Mouse (Mus musculus): Measurements from ENCODE around the gene Gm9936. TPM values are rescaled to one million over a fixed set of nuclear protein-coding genes. Genes with fewer than 3 reads are reported as not detected.

The Gm9936 gene
- total RNA-seq, 1 experiment, result not detected

DNA sequence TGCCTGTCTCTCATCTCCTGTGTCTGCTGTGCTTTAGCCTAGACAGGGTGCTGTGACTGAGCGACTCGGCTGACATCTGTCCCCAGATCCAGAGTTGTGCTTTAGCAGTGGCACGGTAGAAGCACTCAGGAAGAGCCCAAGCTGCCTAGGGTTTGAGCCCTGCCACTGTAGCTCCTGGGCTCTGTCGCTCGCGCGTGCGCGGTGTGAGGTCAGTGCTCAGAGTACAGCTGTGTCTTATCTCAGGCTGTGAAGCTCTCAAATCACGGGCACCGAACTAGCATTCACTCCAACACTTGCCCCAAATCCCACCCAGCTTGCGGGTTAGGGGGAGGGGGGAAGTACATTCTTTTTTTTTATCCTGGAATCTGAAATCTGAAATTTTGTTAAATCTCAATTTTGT, 21.6 kb downstream of the Gm9936 start:
- TF ChIP-seq HCFC1 (IDR thresholded peaks at IDR 0.05; ENCODE audit: borderline replicate concordance, insufficient read depth, low read length) (no peak), ZNF384 (IDR thresholded peaks at IDR 0.05; ENCODE audit: low read depth, low read length) (no peak), CHD2 (IDR thresholded peaks at IDR 0.05; ENCODE audit: low read depth, low read length) (no peak), MAFK (IDR thresholded peaks at IDR 0.05; ENCODE audit: insufficient read depth, low read depth, low read length) (no peak), ZC3H11A (IDR thresholded peaks at IDR 0.05; ENCODE audit: borderline replicate concordance, low read depth, low read length) (no peak)
- in situ Hi-C loops (cut with MboI; ENCODE audit: low sequenced_read_pairs in 2 of 2, unreplicated experiment in 2 of 2), result no loop called here
- H3K4me1 ChIP-seq (ENCODE audit: control insufficient read depth in 2 of 2, insufficient read depth in 2 of 2, low read length in 2 of 2, poor library complexity in 1 of 2), result no peaks in the 10 kb centered on the region; a peak in 1 of 4 replicates
- H3K9me3 ChIP-seq (ENCODE audit: control insufficient read depth, insufficient read depth, low read depth, low read length), result no peaks in the 10 kb centered on the region
- H3K4me3 ChIP-seq (ENCODE audit: insufficient read depth in 1 of 2, low read depth in 1 of 2, low read length in 2 of 2, poor library complexity in 1 of 2, severe bottlenecking in 1 of 2), result no peak overlapping the region
- H3K9ac ChIP-seq (ENCODE audit: insufficient read depth, low read depth, low read length, poor library complexity, severe bottlenecking), result no peak overlapping the region
- no peak overlapping the region for H3K27ac ChIP-seq (ENCODE audit: insufficient read depth, low read depth, low read length, poor library complexity, severe bottlenecking)
- no peaks in the 10 kb centered on the region for H3K36me3 ChIP-seq (ENCODE audit: control insufficient read depth, insufficient read depth, low read length, poor library complexity, severe bottlenecking)
- DNase-seq (ENCODE audit: low read depth, low spot score), result no peak

DNA sequence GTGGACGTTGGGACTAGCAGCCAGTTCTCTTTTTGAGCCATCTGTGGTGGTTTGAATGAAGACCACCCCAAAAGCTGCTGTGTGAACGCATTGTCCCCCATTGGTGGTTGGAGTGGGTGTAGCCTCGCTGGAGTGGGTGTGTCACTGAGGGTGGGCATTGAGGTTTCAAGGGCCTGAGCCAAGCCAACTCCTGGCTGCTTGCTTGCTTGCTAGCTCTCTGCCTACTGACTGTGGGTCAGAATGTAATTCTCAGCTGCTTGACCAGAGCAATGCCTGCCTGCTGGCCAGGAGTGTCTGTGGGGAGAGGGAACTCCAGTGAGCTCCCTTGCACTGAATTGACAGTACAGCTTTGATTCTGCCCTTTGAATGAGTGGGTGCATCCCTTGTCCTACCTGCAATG, 28.7 kb downstream of the Gm9936 start:
- H3K9me3 ChIP-seq (ENCODE audit: control insufficient read depth, insufficient read depth, low read depth, low read length), result no peaks in the 10 kb centered on the region
- in situ Hi-C loops (cut with MboI; ENCODE audit: low sequenced_read_pairs in 2 of 2, unreplicated experiment in 2 of 2), result no loop called here
- H3K4me1 ChIP-seq (ENCODE audit: control insufficient read depth in 2 of 2, insufficient read depth in 2 of 2, low read length in 2 of 2, poor library complexity in 1 of 2), result peaks cover 2 to 7% of the 10 kb centered on the region in 2 experiments; a peak in 2 of 4 replicates
- no peak for TF ChIP-seq ZNF384 (IDR thresholded peaks at IDR 0.05; ENCODE audit: low read depth, low read length)
- TF ChIP-seq HCFC1 (IDR thresholded peaks at IDR 0.05; ENCODE audit: borderline replicate concordance, insufficient read depth, low read length), result no peak
- TF ChIP-seq MAFK (IDR thresholded peaks at IDR 0.05; ENCODE audit: insufficient read depth, low read depth, low read length), result no peak
- no peak for TF ChIP-seq CHD2 (IDR thresholded peaks at IDR 0.05; ENCODE audit: low read depth, low read length)
- no peak overlapping the region for H3K4me3 ChIP-seq (ENCODE audit: insufficient read depth in 1 of 2, low read depth in 1 of 2, low read length in 2 of 2, poor library complexity in 1 of 2, severe bottlenecking in 1 of 2)
- no peak overlapping the region for H3K27ac ChIP-seq (ENCODE audit: insufficient read depth, low read depth, low read length, poor library complexity, severe bottlenecking)
- no peak for DNase-seq (ENCODE audit: low read depth, low spot score)
- H3K36me3 ChIP-seq (ENCODE audit: control insufficient read depth, insufficient read depth, low read length, poor library complexity, severe bottlenecking), result no peaks in the 10 kb centered on the region
- H3K9ac ChIP-seq (ENCODE audit: insufficient read depth, low read depth, low read length, poor library complexity, severe bottlenecking), result no peak overlapping the region

DNA sequence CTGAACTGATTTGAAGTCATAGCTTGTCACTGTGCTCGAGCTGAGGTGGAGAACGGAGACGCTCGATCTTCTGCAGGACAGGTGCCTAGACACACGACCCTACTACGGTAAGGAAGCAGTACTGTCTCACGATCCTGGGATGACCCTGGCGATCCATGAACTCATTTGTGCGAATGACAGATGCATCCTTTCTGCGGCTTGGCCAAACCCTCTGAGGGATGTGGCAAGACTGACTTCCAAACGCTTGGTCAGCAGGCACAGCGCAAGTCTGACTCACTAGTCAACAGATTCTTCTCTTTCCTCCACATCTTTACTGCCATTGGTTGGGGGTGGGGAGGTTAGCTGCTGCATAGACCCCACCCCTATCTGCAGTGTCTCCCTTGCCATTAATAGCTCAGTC, 31.1 kb downstream of the Gm9936 start:
- DNase-seq (ENCODE audit: low read depth, low spot score), result no peak
- in situ Hi-C loops (cut with MboI; ENCODE audit: low sequenced_read_pairs in 2 of 2, unreplicated experiment in 2 of 2), result no loop called here
- no peak for TF ChIP-seq HCFC1 (IDR thresholded peaks at IDR 0.05; ENCODE audit: borderline replicate concordance, insufficient read depth, low read length)
- no peak for TF ChIP-seq CHD2 (IDR thresholded peaks at IDR 0.05; ENCODE audit: low read depth, low read length)
- TF ChIP-seq MAFK (IDR thresholded peaks at IDR 0.05; ENCODE audit: insufficient read depth, low read depth, low read length), result no peak
- TF ChIP-seq ZNF384 (IDR thresholded peaks at IDR 0.05; ENCODE audit: low read depth, low read length), result no peak
- TF ChIP-seq ZC3H11A (IDR thresholded peaks at IDR 0.05; ENCODE audit: borderline replicate concordance, low read depth, low read length), result no peak
- no peaks in the 10 kb centered on the region for H3K36me3 ChIP-seq (ENCODE audit: control insufficient read depth, insufficient read depth, low read length, poor library complexity, severe bottlenecking)
- no peak overlapping the region for H3K27ac ChIP-seq (ENCODE audit: insufficient read depth, low read depth, low read length, poor library complexity, severe bottlenecking)
- H3K9ac ChIP-seq (ENCODE audit: insufficient read depth, low read depth, low read length, poor library complexity, severe bottlenecking), result no peak overlapping the region
- peaks cover 2 to 11% of the 10 kb centered on the region in 2 experiments; a peak in 2 of 4 replicates for H3K4me1 ChIP-seq (ENCODE audit: control insufficient read depth in 2 of 2, insufficient read depth in 2 of 2, low read length in 2 of 2, poor library complexity in 1 of 2)
- H3K4me3 ChIP-seq (ENCODE audit: insufficient read depth in 1 of 2, low read depth in 1 of 2, low read length in 2 of 2, poor library complexity in 1 of 2, severe bottlenecking in 1 of 2), result no peak overlapping the region
- H3K9me3 ChIP-seq (ENCODE audit: control insufficient read depth, insufficient read depth, low read depth, low read length), result no peaks in the 10 kb centered on the region

DNA sequence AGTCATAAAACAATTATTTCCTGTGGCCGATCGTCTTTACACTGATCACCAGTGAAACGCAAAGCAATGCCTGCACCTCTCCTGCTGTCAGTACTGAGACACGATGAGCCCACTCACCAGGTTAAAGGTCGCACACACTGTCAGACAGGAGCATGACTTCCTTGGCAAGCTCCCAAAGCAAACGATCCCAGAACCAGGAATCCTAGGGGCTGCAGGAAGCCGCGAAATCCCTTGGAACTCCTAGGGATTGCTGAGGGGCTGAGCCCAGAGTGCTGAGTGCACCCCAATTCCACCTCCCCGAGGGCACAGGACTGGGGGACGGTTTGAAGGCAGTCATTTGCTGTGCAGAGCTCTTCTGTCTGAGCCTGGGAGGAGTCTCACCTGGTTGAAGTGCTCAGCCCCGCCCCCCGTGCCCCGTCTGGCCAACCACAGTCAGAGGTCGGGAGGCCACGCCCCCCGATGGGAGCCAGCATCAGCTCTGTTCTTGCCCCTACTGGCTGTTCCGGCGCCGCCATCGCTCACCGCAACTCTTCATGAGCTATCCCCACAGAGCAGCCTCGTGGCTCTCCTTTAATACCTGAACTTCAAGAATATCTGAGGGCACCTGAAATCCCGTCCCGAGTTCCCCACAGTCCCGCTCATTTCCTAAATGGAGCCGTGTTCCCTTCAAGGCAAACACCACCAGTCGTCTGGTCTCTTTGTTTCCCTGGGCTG, 32.3 kb downstream of the Gm9936 start:
- H3K27ac ChIP-seq (ENCODE audit: insufficient read depth, low read depth, low read length, poor library complexity, severe bottlenecking), result peak overlapping the region; percentile 68; the same call in 1 of the 2 replicates
- peak overlapping the region; percentile 59 to 83 for H3K4me3 ChIP-seq (ENCODE audit: insufficient read depth in 1 of 2, low read depth in 1 of 2, low read length in 2 of 2, poor library complexity in 1 of 2, severe bottlenecking in 1 of 2)
- DNase-seq (ENCODE audit: low read depth, low spot score), result peak; percentile 96
- in situ Hi-C loops (cut with MboI; ENCODE audit: low sequenced_read_pairs in 2 of 2, unreplicated experiment in 2 of 2), result no loop called here
- H3K36me3 ChIP-seq (ENCODE audit: control insufficient read depth, insufficient read depth, low read length, poor library complexity, severe bottlenecking), result peaks cover under 1% of the 10 kb centered on the region
- H3K4me1 ChIP-seq (ENCODE audit: control insufficient read depth in 2 of 2, insufficient read depth in 2 of 2, low read length in 2 of 2, poor library complexity in 1 of 2), result peaks cover 2 to 11% of the 10 kb centered on the region in 2 experiments; a peak in 2 of 4 replicates
- no peak for TF ChIP-seq CHD2 (IDR thresholded peaks at IDR 0.05; ENCODE audit: low read depth, low read length)
- no peak for TF ChIP-seq HCFC1 (IDR thresholded peaks at IDR 0.05; ENCODE audit: borderline replicate concordance, insufficient read depth, low read length)
- no peak for TF ChIP-seq ZC3H11A (IDR thresholded peaks at IDR 0.05; ENCODE audit: borderline replicate concordance, low read depth, low read length)
- no peak for TF ChIP-seq ZNF384 (IDR thresholded peaks at IDR 0.05; ENCODE audit: low read depth, low read length)
- no peak for TF ChIP-seq MAFK (IDR thresholded peaks at IDR 0.05; ENCODE audit: insufficient read depth, low read depth, low read length)
- H3K9me3 ChIP-seq (ENCODE audit: control insufficient read depth, insufficient read depth, low read depth, low read length), result no peaks in the 10 kb centered on the region
- peak overlapping the region; percentile 81 for H3K9ac ChIP-seq (ENCODE audit: insufficient read depth, low read depth, low read length, poor library complexity, severe bottlenecking)

All from ES-E14 (cell line).